ENCODE assay signal across 10 mouse cellular contexts in the genomic region with DNA sequence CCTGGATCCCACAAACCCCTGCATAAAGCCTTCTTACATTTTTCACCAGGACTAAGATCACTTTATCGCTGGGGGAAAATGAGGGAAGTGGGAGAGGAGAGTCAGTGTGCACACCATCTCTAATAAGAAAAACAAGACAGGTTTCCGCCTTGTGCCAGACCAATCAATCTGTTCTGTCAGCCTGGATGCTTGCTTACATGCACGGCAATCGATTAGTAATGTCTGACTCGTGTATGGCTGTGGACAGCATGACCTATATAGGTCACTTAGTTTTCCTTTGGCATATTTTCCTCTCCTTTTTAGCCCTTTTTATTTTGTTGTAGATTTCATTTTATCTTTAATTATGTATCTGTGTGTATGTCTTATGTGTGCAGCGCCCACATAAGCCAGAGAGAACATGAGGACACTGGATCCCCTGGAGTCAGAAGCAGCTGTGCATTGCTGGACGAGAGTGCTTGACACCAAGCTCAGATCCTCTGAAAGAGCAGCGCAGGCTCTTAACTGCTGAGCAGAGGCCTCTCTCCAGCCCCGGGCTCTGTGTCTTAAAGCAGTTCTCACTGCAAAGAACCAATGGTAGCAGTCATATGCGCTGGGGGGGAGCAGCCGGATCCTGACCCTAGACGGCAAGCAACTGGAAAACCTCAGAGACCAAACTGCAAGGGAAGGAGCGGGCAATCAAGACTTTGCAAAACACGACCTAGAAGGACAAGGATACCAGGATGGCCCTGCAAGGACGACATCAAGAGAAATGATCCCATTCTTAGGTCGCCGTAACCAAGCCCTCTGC. TPM values are rescaled to one million over a fixed set of nuclear protein-coding genes. Genes with fewer than 3 reads are reported as not detected.
DNase-seq lines count a peak whose midpoint lies in the region; ATAC-seq and TF ChIP-seq lines count a peak whose summit lies in the region.
"Had no signal": no experiment of that assay in that cellular context is flagged by ENCODE, and none has a peak within 500 bp of the region (broad histone marks: within the 10 kb centered on the region; RNA-seq: fewer than 3 reads in every experiment).

No protein-coding gene starts in this region.

- 50% methylated on average over 17 of the region's 17 CpGs for WGBS in kidney, postnatal 0 days
- WGBS in kidney, embryonic 16.5 days = 44% methylated on average over 17 of the region's 17 CpGs
- 80% methylated on average over 17 of the region's 17 CpGs for WGBS in hindbrain, embryonic 11.5 days
- 65% methylated on average over 17 of the region's 17 CpGs for WGBS in neural tube, embryonic 14.5 days

- peak; percentile 63 for DNase-seq in kidney, postnatal 0 days (ENCODE audit: low spot score)
- DNase-seq in ZHBTc4 (ENCODE audit: low read depth, low spot score) = peak; percentile 68
- DNase-seq in hindbrain, embryonic 11.5 days (ENCODE audit: low spot score) = no peak
- no peak for DNase-seq in spleen, adult 18-20 months
- DNase-seq in layer of hippocampus, adult 9-10 months (ENCODE audit: low spot score) = no peak
- no peak for DNase-seq in urinary bladder, adult 18-20 months (ENCODE audit: low spot score in 2 of 2)
- DNase-seq: adrenal gland, postnatal 36 days; lung, postnatal 36 days had no signal

- H3K9me3 ChIP-seq in kidney, postnatal 0 days (replicated peaks; ENCODE audit: low read length) = no peaks in the 10 kb centered on the region
- no peaks in the 10 kb centered on the region for H3K9me3 ChIP-seq in kidney, embryonic 16.5 days (ENCODE audit: low read length)
- H3K9me3 ChIP-seq in hindbrain, embryonic 11.5 days (ENCODE audit: control insufficient read depth, low read length) = no peaks in the 10 kb centered on the region
- no peaks in the 10 kb centered on the region for H3K9me3 ChIP-seq in neural tube, embryonic 14.5 days (ENCODE audit: control insufficient read depth, low read length)

- no peak for ATAC-seq in kidney, postnatal 0 days (replicated peaks; ENCODE audit: low FRiP score, low read depth)
- ATAC-seq in kidney, embryonic 16.5 days (ENCODE audit: low FRiP score, low TSS enrichment) = no peak
- no peak for ATAC-seq in hindbrain, embryonic 11.5 days (ENCODE audit: low FRiP score)
- ATAC-seq in neural tube, embryonic 14.5 days (ENCODE audit: low read depth) = no peak

- H3K27ac ChIP-seq in kidney, postnatal 0 days = 0 out of 2 replicates have a peak overlapping the region, but pooled peaks have one; percentile 27
- no peak overlapping the region for H3K27ac ChIP-seq in kidney, embryonic 16.5 days (ENCODE audit: low read length)
- H3K27ac ChIP-seq in hindbrain, embryonic 11.5 days (ENCODE audit: low read depth, low read length) = peak overlapping the region; percentile 42; the same call in 1 of the 2 replicates
- peak overlapping the region; percentile 60 for H3K27ac ChIP-seq in neural tube, embryonic 14.5 days (ENCODE audit: low read depth, low read length)

- H3K4me2 ChIP-seq in kidney, postnatal 0 days (ENCODE audit: low read length) = no peak overlapping the region
- no peak overlapping the region for H3K4me2 ChIP-seq in kidney, embryonic 16.5 days (replicated peaks; ENCODE audit: low read depth, low read length)
- H3K4me2 ChIP-seq in hindbrain, embryonic 11.5 days (replicated peaks; ENCODE audit: low read depth, low read length) = no peak overlapping the region
- no peak overlapping the region for H3K4me2 ChIP-seq in neural tube, embryonic 14.5 days (ENCODE audit: low read depth, low read length)

- no peaks in the 10 kb centered on the region for H3K27me3 ChIP-seq in kidney, postnatal 0 days (ENCODE audit: insufficient read depth, low read length)
- H3K27me3 ChIP-seq in kidney, embryonic 16.5 days (ENCODE audit: insufficient read depth, low read length) = no peaks in the 10 kb centered on the region
- no peaks in the 10 kb centered on the region for H3K27me3 ChIP-seq in hindbrain, embryonic 11.5 days (ENCODE audit: control insufficient read depth, insufficient read depth, low read length)
- no peaks in the 10 kb centered on the region for H3K27me3 ChIP-seq in neural tube, embryonic 14.5 days (ENCODE audit: control insufficient read depth, insufficient read depth, low read length)

- H3K4me3 ChIP-seq in kidney, postnatal 0 days (replicated peaks; ENCODE audit: low read depth, low read length) = no peak overlapping the region
- H3K4me3 ChIP-seq in kidney, embryonic 16.5 days (ENCODE audit: low read length) = no peak overlapping the region
- no peak overlapping the region for H3K4me3 ChIP-seq in hindbrain, embryonic 11.5 days (ENCODE audit: low read depth, low read length)
- H3K4me3 ChIP-seq in neural tube, embryonic 14.5 days (ENCODE audit: low read depth, low read length) = no peak overlapping the region

- no peak overlapping the region for H3K9ac ChIP-seq in kidney, postnatal 0 days (ENCODE audit: low read depth, low read length)
- no peak overlapping the region for H3K9ac ChIP-seq in kidney, embryonic 16.5 days (replicated peaks; ENCODE audit: low read length)
- no peak overlapping the region for H3K9ac ChIP-seq in hindbrain, embryonic 11.5 days (ENCODE audit: low read depth, low read length)
- no peak overlapping the region for H3K9ac ChIP-seq in neural tube, embryonic 14.5 days (replicated peaks; ENCODE audit: low read depth, low read length)

- TF ChIP-seq CTCF in kidney, postnatal 0 days (IDR thresholded peaks at IDR 0.05; ENCODE audit: low read depth) = no peak

- peaks cover 29% of the 10 kb centered on the region for H3K36me3 ChIP-seq in kidney, postnatal 0 days (ENCODE audit: insufficient read depth, low read length)
- peaks cover 31% of the 10 kb centered on the region for H3K36me3 ChIP-seq in kidney, embryonic 16.5 days (ENCODE audit: insufficient read depth, low read length)
- H3K36me3 ChIP-seq in hindbrain, embryonic 11.5 days (ENCODE audit: control insufficient read depth, insufficient read depth, low read length) = peaks cover 3% of the 10 kb centered on the region; the same call in 1 of the 2 replicates
- peaks cover 19% of the 10 kb centered on the region for H3K36me3 ChIP-seq in neural tube, embryonic 14.5 days (ENCODE audit: control insufficient read depth, insufficient read depth, low read length)

- H3K4me1 ChIP-seq in kidney, postnatal 0 days (replicated peaks; ENCODE audit: insufficient read depth, low read length) = peaks cover 18% of the 10 kb centered on the region
- H3K4me1 ChIP-seq in kidney, embryonic 16.5 days (ENCODE audit: insufficient read depth, low read length) = peaks cover 34% of the 10 kb centered on the region
- H3K4me1 ChIP-seq in hindbrain, embryonic 11.5 days (replicated peaks; ENCODE audit: control insufficient read depth, insufficient read depth, low read length) = peaks cover 7% of the 10 kb centered on the region
- peaks cover 26% of the 10 kb centered on the region for H3K4me1 ChIP-seq in neural tube, embryonic 14.5 days (ENCODE audit: control insufficient read depth, insufficient read depth, low read length)

RNA-seq across cellular contexts. Expression of a gene that starts 58.3 kb away (rescaled TPM):
- 14.6 and 15.5 TPM in 2 replicates for polyA plus RNA-seq in kidney, postnatal 0 days (2015; fragmentation: Nextera tagmentation; extraction: Ambion mirVana)
- polyA plus RNA-seq in kidney, embryonic 16.5 days (2015; fragmentation: Nextera tagmentation; extraction: Ambion mirVana) = 25.9 and 27.5 TPM in 2 replicates
- polyA plus RNA-seq in hindbrain, embryonic 11.5 days (2014; fragmentation: Nextera tagmentation; extraction: Ambion mirVana) = 14.5 and 21.2 TPM in 2 replicates
- polyA plus RNA-seq in neural tube, embryonic 14.5 days (2014; fragmentation: Nextera tagmentation; extraction: Ambion mirVana) = 29.1 and 32.8 TPM in 2 replicates

Comparison
In these comparisons a context has a peak if more than half of its experiments do, and no peak if none do; other contexts are left out.
1. DNase-seq: peak in kidney, postnatal 0 days (single experiment) and ZHBTc4 (single experiment); none in hindbrain, embryonic 11.5 days (single experiment), spleen, adult 18-20 months (0 of 2), layer of hippocampus, adult 9-10 months (single experiment) and urinary bladder, adult 18-20 months (0 of 2).